ENCODE assay signal across 21 mouse cellular contexts in genomic region chr10:63945534-63945933, GRCm38 (mm10). TPM values are rescaled to one million over a fixed set of nuclear protein-coding genes. Genes with fewer than 3 reads are reported as not detected.
"Had no signal": no experiment of that assay in that cellular context is flagged by ENCODE, and none has a peak within 500 bp of the region (broad histone marks: within the 10 kb centered on the region; RNA-seq: fewer than 3 reads in every experiment).

No protein-coding gene starts in this region.

- H3K4me3 ChIP-seq: kidney, embryonic 15.5 days; left cerebral cortex, adult 2 months; limb, embryonic 12.5 days; liver, embryonic 13.5 days; midbrain, embryonic 12.5 days; midbrain, embryonic 15.5 days; stomach, embryonic 15.5 days had no signal

- H3K4me2 ChIP-seq: kidney, embryonic 15.5 days; limb, embryonic 12.5 days; liver, embryonic 13.5 days; midbrain, embryonic 12.5 days; midbrain, embryonic 15.5 days; stomach, embryonic 15.5 days had no signal

- DNase-seq: kidney, adult 11 months; kidney, adult 8-10 months; kidney, postnatal 10 days; kidney, postnatal 36 days; layer of hippocampus, postnatal 36 days; liver; liver, embryonic 13.5 days; lung, adult 2 months; lung, postnatal 14 days; lung, postnatal 4 days; right cerebral cortex, postnatal 25 days; spleen, adult 18-20 months; thymus, postnatal 25 days had no signal

- H3K9ac ChIP-seq: kidney, embryonic 15.5 days; limb, embryonic 12.5 days; liver, embryonic 13.5 days; midbrain, embryonic 12.5 days; midbrain, embryonic 15.5 days; stomach, embryonic 15.5 days had no signal

- H3K9me3 ChIP-seq: kidney, embryonic 15.5 days; limb, embryonic 12.5 days; liver, embryonic 13.5 days; midbrain, embryonic 12.5 days; midbrain, embryonic 15.5 days; stomach, embryonic 15.5 days had no signal

- H3K27me3 ChIP-seq: kidney, embryonic 15.5 days; limb, embryonic 12.5 days; liver, embryonic 13.5 days; midbrain, embryonic 12.5 days; midbrain, embryonic 15.5 days; stomach, embryonic 15.5 days had no signal

- H3K4me1 ChIP-seq: kidney, embryonic 15.5 days; limb, embryonic 12.5 days; liver, embryonic 13.5 days; midbrain, embryonic 12.5 days; midbrain, embryonic 15.5 days; stomach, embryonic 15.5 days had no signal

- H3K27ac ChIP-seq: kidney, embryonic 15.5 days; limb, embryonic 12.5 days; liver, embryonic 13.5 days; midbrain, embryonic 12.5 days; midbrain, embryonic 15.5 days; stomach, embryonic 15.5 days had no signal

- ATAC-seq: midbrain, embryonic 15.5 days had no signal

- H3K36me3 ChIP-seq: kidney, embryonic 15.5 days; limb, embryonic 12.5 days; liver, embryonic 13.5 days; midbrain, embryonic 12.5 days; midbrain, embryonic 15.5 days; stomach, embryonic 15.5 days had no signal

RNA-seq across cellular contexts. Expression of gene Gm10118, which starts 18.3 kb away (rescaled TPM):
- polyA plus RNA-seq: limb, embryonic 12.5 days; liver, embryonic 13.5 days; liver, embryonic 16.5 days; lung, adult 2 months; thymus, postnatal 0 days had no signal
